Mouse (Mus musculus) MEL (cell line): ENCODE results near the gene Atg4a. TPM values are rescaled to one million over a fixed set of nuclear protein-coding genes. Genes with fewer than 3 reads are reported as not detected.
A peak's percentile ranks its signal among the peaks of the same experiment; 100 is the strongest.

ENCODE experiments used
- DNase-seq: peaks from one replicate; pipeline ENCODE4 v3.0.0; 2011; ENCODE audit warnings: low read depth, low spot score
- H3K27ac ChIP-seq: 2 replicates; pipeline ENCODE4 v1.5.1; 2012; ENCODE audit warnings: low read depth, mild to moderate bottlenecking, control low read depth, low read length, moderate library complexity; ENCODE audit not compliant: control insufficient read depth
- H3K27me3 ChIP-seq, 2 experiments: fragments of 150-350 bp in 1 of 2; sonication (generic) in 1 of 2; 2 replicates each; pipeline ENCODE4 v1.6.1; 2012; ENCODE audit warnings: low read length in 2 of 2, mild to moderate bottlenecking in 2 of 2, improper control_type of control experiment in 1 of 2, moderate library complexity in 1 of 2; ENCODE audit not compliant: insufficient read depth in 2 of 2, control insufficient read depth in 1 of 2
- H3K36me3 ChIP-seq, 2 experiments: 2 replicates each; pipeline ENCODE4 v1.6.1; 2012 to 2014; ENCODE audit warnings: low read length in 2 of 2, improper control_type of control experiment in 1 of 2, inconsistent platforms in 1 of 2, mild to moderate bottlenecking in 1 of 2; ENCODE audit not compliant: insufficient read depth in 2 of 2, control insufficient read depth in 1 of 2
- H3K4me1 ChIP-seq, 2 experiments: fragments of 150-350 bp in 1 of 2; sonication (generic) in 1 of 2; 2 replicates each; pipeline ENCODE4 v1.6.1; 2012; ENCODE audit warnings: low read length in 2 of 2, improper control_type of control experiment in 1 of 2, mild to moderate bottlenecking in 1 of 2; ENCODE audit not compliant: insufficient read depth in 2 of 2, control insufficient read depth in 1 of 2
- H3K4me3 ChIP-seq, 2 experiments: fragments of 150-350 bp in 1 of 2; sonication (generic) in 1 of 2; 2 replicates each; pipeline ENCODE4 v1.5.1; 2012; ENCODE audit warnings: low read depth in 2 of 2, low read length in 2 of 2, mild to moderate bottlenecking in 2 of 2, moderate library complexity in 2 of 2, control low read depth in 1 of 2, improper control_type of control experiment in 1 of 2; ENCODE audit not compliant: control insufficient read depth in 1 of 2, insufficient read depth in 1 of 2
- H3K79me2 ChIP-seq: 2 replicates; pipeline ENCODE4 v1.6.1; 2012; ENCODE audit warnings: mild to moderate bottlenecking, low read length, moderate library complexity; ENCODE audit not compliant: control insufficient read depth, poor library complexity, insufficient read depth
- H3K9ac ChIP-seq: 2 replicates; pipeline ENCODE4 v1.6.1; 2012; ENCODE audit warnings: low read depth, mild to moderate bottlenecking, control low read depth, low read length, moderate library complexity; ENCODE audit not compliant: control insufficient read depth, poor library complexity, severe bottlenecking
- H3K9me3 ChIP-seq: fragments of 150-350 bp; sonication (generic); replicated peaks from 2 replicates; pipeline ENCODE4 v1.6.1; 2012; ENCODE audit warnings: mild to moderate bottlenecking, low read length, improper control_type of control experiment, moderate library complexity; ENCODE audit not compliant: insufficient read depth
- BHLHE40 ChIP-seq: IDR thresholded peaks from 2 replicates; pipeline ENCODE4 v1.6.1; 2012; ENCODE audit warnings: low read depth, mild to moderate bottlenecking, inconsistent platforms, low read length, improper control_type of control experiment, borderline replicate concordance
- CHD1 ChIP-seq: IDR thresholded peaks from 2 replicates; pipeline ENCODE4 v1.6.1; 2012; ENCODE audit warnings: low read depth, mild to moderate bottlenecking, inconsistent platforms, low read length, improper control_type of control experiment
- CTCF ChIP-seq, 3 experiments: IDR thresholded peaks in 2 of 3; conservative IDR thresholded peaks in 1 of 3; 2 replicates each; pipeline ENCODE4 v1.5.1; 2011 to 2012; ENCODE audit warnings: low read length in 3 of 3, low read depth in 2 of 3, mild to moderate bottlenecking in 2 of 3, improper control_type of control experiment in 1 of 3, inconsistent platforms in 1 of 3, mixed read lengths in 1 of 3, moderate library complexity in 1 of 3; ENCODE audit not compliant: control insufficient read depth in 1 of 3, insufficient read depth in 1 of 3, poor library complexity in 1 of 3, severe bottlenecking in 1 of 3
- E2F4 ChIP-seq: IDR thresholded peaks from 2 replicates; pipeline ENCODE4 v1.6.1; 2011; ENCODE audit warnings: low read depth, low read length, improper control_type of control experiment, borderline replicate concordance
- EP300 ChIP-seq, 2 experiments: IDR thresholded peaks; 2 replicates each; pipeline ENCODE4 v1.6.1; 2011; ENCODE audit warnings: improper control_type of control experiment in 2 of 2, low read length in 2 of 2, low read depth in 1 of 2, mild to moderate bottlenecking in 1 of 2
- ETS1 ChIP-seq: IDR thresholded peaks from 2 replicates; pipeline ENCODE4 v1.6.1; 2012; ENCODE audit warnings: low read depth, mild to moderate bottlenecking, inconsistent platforms, low read length, improper control_type of control experiment, moderate library complexity
- GATA1 ChIP-seq: IDR thresholded peaks from 2 replicates; pipeline ENCODE4 v1.6.1; 2011; ENCODE audit warnings: low read depth, low read length, improper control_type of control experiment
- HCFC1 ChIP-seq: IDR thresholded peaks from 2 replicates; pipeline ENCODE4 v1.6.1; 2012; ENCODE audit warnings: low read depth, mild to moderate bottlenecking, inconsistent platforms, low read length, improper control_type of control experiment, moderate library complexity
- JUND ChIP-seq: IDR thresholded peaks from 2 replicates; pipeline ENCODE4 v1.6.1; 2011; ENCODE audit warnings: low read depth, mild to moderate bottlenecking, improper control_type of control experiment, low read length
- MAFK ChIP-seq: IDR thresholded peaks from 2 replicates; pipeline ENCODE4 v1.6.1; 2011; ENCODE audit warnings: low read depth, mild to moderate bottlenecking, low read length, improper control_type of control experiment, borderline replicate concordance
- MAX ChIP-seq: IDR thresholded peaks from 2 replicates; pipeline ENCODE4 v1.6.1; 2011; ENCODE audit warnings: low read length, improper control_type of control experiment
- MAZ ChIP-seq: IDR thresholded peaks from 2 replicates; pipeline ENCODE4 v1.6.1; 2012; ENCODE audit warnings: low read depth, mild to moderate bottlenecking, inconsistent platforms, low read length, improper control_type of control experiment
- MEF2A ChIP-seq: IDR thresholded peaks from 2 replicates; pipeline ENCODE4 v1.6.1; 2014; ENCODE audit warnings: low read depth, mild to moderate bottlenecking, inconsistent platforms, low read length, improper control_type of control experiment; ENCODE audit not compliant: poor library complexity, insufficient replicate concordance, severe bottlenecking; ENCODE audit errors: extremely low read depth
- MYB ChIP-seq: IDR thresholded peaks from 2 replicates; pipeline ENCODE4 v1.6.1; 2011; ENCODE audit warnings: mild to moderate bottlenecking, low read depth, low read length, improper control_type of control experiment
- MYC ChIP-seq: IDR thresholded peaks from 2 replicates; pipeline ENCODE4 v1.6.1; 2011; ENCODE audit warnings: low read depth, mild to moderate bottlenecking, low read length, improper control_type of control experiment, moderate library complexity
- NRF1 ChIP-seq: IDR thresholded peaks from 2 replicates; pipeline ENCODE4 v1.6.1; 2014; ENCODE audit warnings: low read depth, mild to moderate bottlenecking, inconsistent platforms, low read length, improper control_type of control experiment, moderate library complexity; ENCODE audit not compliant: poor library complexity, insufficient read depth, severe bottlenecking
- POLR2A ChIP-seq, 2 experiments: IDR thresholded peaks; 2 replicates each; pipeline ENCODE4 v1.6.1; 2011 to 2012; ENCODE audit warnings: low read length in 2 of 2, mild to moderate bottlenecking in 2 of 2, control low read depth in 1 of 2, improper control_type of control experiment in 1 of 2, low read depth in 1 of 2, moderate library complexity in 1 of 2; ENCODE audit not compliant: control insufficient read depth in 1 of 2, insufficient read depth in 1 of 2, poor library complexity in 1 of 2
- RAD21 ChIP-seq: IDR thresholded peaks from 2 replicates; pipeline ENCODE4 v1.6.1; 2011; ENCODE audit warnings: mild to moderate bottlenecking, low read depth, low read length, improper control_type of control experiment
- RCOR1 ChIP-seq: IDR thresholded peaks from 2 replicates; pipeline ENCODE4 v1.6.1; 2012; ENCODE audit warnings: low read depth, mild to moderate bottlenecking, inconsistent platforms, low read length, improper control_type of control experiment
- SIN3A ChIP-seq: IDR thresholded peaks from 2 replicates; pipeline ENCODE4 v1.6.1; 2012; ENCODE audit warnings: low read length, improper control_type of control experiment, inconsistent platforms
- TAL1 ChIP-seq: IDR thresholded peaks from 2 replicates; pipeline ENCODE4 v1.6.1; 2012; ENCODE audit warnings: mild to moderate bottlenecking, inconsistent platforms, low read length, moderate library complexity, mixed read lengths
- TBP ChIP-seq: IDR thresholded peaks from 2 replicates; pipeline ENCODE4 v1.8.0; 2011; ENCODE audit warnings: low read depth, low read length, improper control_type of control experiment
- USF1 ChIP-seq: IDR thresholded peaks from 2 replicates; pipeline ENCODE4 v1.6.1; 2014; ENCODE audit warnings: low read depth, mild to moderate bottlenecking, inconsistent platforms, low read length, improper control_type of control experiment, moderate library complexity
- USF2 ChIP-seq, 2 experiments: IDR thresholded peaks; 2 replicates each; pipeline ENCODE4 v1.6.1; 2011 to 2012; ENCODE audit warnings: improper control_type of control experiment in 2 of 2, low read length in 2 of 2, borderline replicate concordance in 1 of 2, inconsistent platforms in 1 of 2, low read depth in 1 of 2, mild to moderate bottlenecking in 1 of 2; ENCODE audit not compliant: insufficient read depth in 1 of 2
- ZMIZ1 ChIP-seq: IDR thresholded peaks from 2 replicates; pipeline ENCODE4 v1.6.1; 2012; ENCODE audit warnings: low read depth, mild to moderate bottlenecking, inconsistent platforms, low read length, improper control_type of control experiment, moderate library complexity
- ZNF384 ChIP-seq: IDR thresholded peaks from 2 replicates; pipeline ENCODE4 v1.6.1; 2012; ENCODE audit warnings: low read depth, mild to moderate bottlenecking, inconsistent platforms, low read length, improper control_type of control experiment
- polyA plus RNA-seq, 2 experiments: library from polyadenylated mRNA; stranded (reverse) in 1 of 2; unstranded in 1 of 2; fragments of >175 nt in 1 of 2; fragments of >200 nt in 1 of 2; gene quantifications; 2 replicates each; pipeline versions ENCODE4 v1.2.1 to v1.2.4; 2012; ENCODE audit warnings: low replicate concordance in 2 of 2, low read depth in 1 of 2; ENCODE audit not compliant: insufficient read length in 2 of 2, insufficient read depth in 1 of 2, missing spikeins in 1 of 2
- total RNA-seq: library from RNA; depleted of rRNA; stranded (reverse); fragments of 300-350 nt; gene quantifications from 2 replicates; pipeline ENCODE4 v1.2.3, GENCODE M21; 2012

Atg4a gene
- total and polyA plus RNA-seq, 3 experiments = 16.3 to 20.7 TPM; not detected in 1

- TF ChIP-seq USF2 (IDR thresholded peaks at IDR 0.05; ENCODE audit: borderline replicate concordance in 1 of 2, insufficient read depth in 1 of 2, low read depth in 1 of 2, low read length in 2 of 2) (no peak), E2F4 (no peak), TBP (no peak), RCOR1 (no peak), EP300 (IDR thresholded peaks at IDR 0.05; ENCODE audit: low read depth in 1 of 2, low read length in 2 of 2) (peak; percentile 67 to 79), MAFK (no peak), USF1 (no peak), RAD21 (no peak)
Measured at GRCm38 (mm10) chrX:140953618-140954017, 3.1 kb upstream of the Atg4a start (continued).

DNA sequence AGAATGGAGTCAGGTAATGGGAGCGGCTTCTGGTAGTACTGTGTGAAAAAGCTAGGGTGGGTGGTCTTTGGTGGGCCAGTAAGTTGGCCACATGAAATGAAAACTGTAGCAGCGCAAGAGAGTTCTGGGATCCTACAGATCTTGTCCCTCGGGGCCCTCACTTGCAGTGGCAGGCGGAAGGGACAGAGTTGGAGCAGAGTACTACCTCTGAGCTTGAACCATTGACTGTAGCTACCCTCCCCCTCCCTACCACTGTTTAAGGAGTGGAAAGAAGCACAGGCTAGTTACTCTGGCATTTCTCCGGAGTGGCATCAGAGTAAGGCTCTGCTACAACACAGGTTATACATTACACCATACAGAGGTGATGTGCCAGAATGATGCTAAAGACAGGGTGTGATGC is 252 bp downstream of the Atg4a start:
- peak overlapping the region; percentile 81 to 90 for H3K4me3 ChIP-seq
- TF ChIP-seq MEF2A (no peak), POLR2A (IDR thresholded peaks at IDR 0.05; ENCODE audit: control insufficient read depth in 1 of 2, insufficient read depth in 1 of 2, low read depth in 1 of 2, low read length in 2 of 2, poor library complexity in 1 of 2) (peak in 1 of 2 experiments; percentile 43; a peak in 1 of 4 replicates), USF1 (0 out of 2 replicates have a peak, but pooled peaks have one; percentile 0), EP300 (IDR thresholded peaks at IDR 0.05; ENCODE audit: low read depth in 1 of 2, low read length in 2 of 2) (no peak), SIN3A (peak; percentile 26; the same call in 1 of the 2 replicates), ZNF384 (no peak), ETS1 (no peak; the same call in 1 of the 2 replicates), MYB (no peak), TBP (no peak), TAL1 (no peak), ZMIZ1 (no peak), E2F4 (no peak), CTCF (IDR thresholded peaks at IDR 0.05 in 2 of 3, conservative IDR thresholded peaks at IDR 0.05 in 1 of 3; ENCODE audit: control insufficient read depth in 1 of 3, insufficient read depth in 1 of 3, low read depth in 2 of 3, low read length in 3 of 3, poor library complexity in 1 of 3, severe bottlenecking in 1 of 3) (no peak)
- peak overlapping the region; percentile 29; the same call in 1 of the 2 replicates for H3K27ac ChIP-seq

GRCm38 (mm10) chrX:140978943-140979342 is 22.2 kb downstream of the Atg4a start:
- Histone ChIP-seq H3K4me1 (peaks cover 7 to 15% of the 10 kb centered on the region in 2 experiments), H3K27ac (no peak overlapping the region), H3K9me3 (no peaks in the 10 kb centered on the region), H3K36me3 (peaks cover 0 to 16% of the 10 kb centered on the region in 2 experiments; a peak in 2 of 4 replicates), H3K9ac (no peak overlapping the region)
- DNase-seq = no peak
- TF ChIP-seq GATA1 (no peak), ZNF384 (no peak), RAD21 (no peak), ZMIZ1 (no peak), MAX (no peak), MYB (no peak), EP300 (IDR thresholded peaks at IDR 0.05; ENCODE audit: low read depth in 1 of 2, low read length in 2 of 2) (no peak), JUND (no peak), CHD1 (no peak), USF2 (IDR thresholded peaks at IDR 0.05; ENCODE audit: borderline replicate concordance in 1 of 2, insufficient read depth in 1 of 2, low read depth in 1 of 2, low read length in 2 of 2) (no peak), NRF1 (no peak), HCFC1 (no peak), TBP (no peak), MYC (no peak), MAZ (no peak), MEF2A (no peak), BHLHE40 (no peak)
- TF ChIP-seq, all 39 proteins: peak for 0
- Histone ChIP-seq H3K4me3 (no peak overlapping the region), H3K79me2 (no peaks in the 10 kb centered on the region), H3K27me3 (no peaks in the 10 kb centered on the region)

More for the DNA sequence above, 252 bp downstream of the Atg4a start:
- Histone ChIP-seq H3K27me3 (no peaks in the 10 kb centered on the region), H3K36me3 (peaks cover 2 to 19% of the 10 kb centered on the region in 2 experiments; a peak in 3 of 4 replicates), H3K79me2 (peaks cover 4% of the 10 kb centered on the region), H3K9me3 (no peaks in the 10 kb centered on the region), H3K9ac (peak overlapping the region; percentile 74), H3K4me1 (peaks cover 3 to 12% of the 10 kb centered on the region in 2 experiments)
- DNase-seq = no peak
